Mouse (Mus musculus) lung, postnatal 0 days (tissue): ENCODE data around the gene Osbpl6.

ENCODE experiments used
- CTCF ChIP-seq: IDR thresholded peaks from 2 replicates; pipeline ENCODE4 v1.5.1; 2016; ENCODE audit warnings: antibody characterized with exemption, mild to moderate bottlenecking
- EP300 ChIP-seq: IDR thresholded peaks from 2 replicates; pipeline ENCODE4 v1.6.1; 2016; ENCODE audit warnings: antibody characterized with exemption, mild to moderate bottlenecking, control low read depth

DNA sequence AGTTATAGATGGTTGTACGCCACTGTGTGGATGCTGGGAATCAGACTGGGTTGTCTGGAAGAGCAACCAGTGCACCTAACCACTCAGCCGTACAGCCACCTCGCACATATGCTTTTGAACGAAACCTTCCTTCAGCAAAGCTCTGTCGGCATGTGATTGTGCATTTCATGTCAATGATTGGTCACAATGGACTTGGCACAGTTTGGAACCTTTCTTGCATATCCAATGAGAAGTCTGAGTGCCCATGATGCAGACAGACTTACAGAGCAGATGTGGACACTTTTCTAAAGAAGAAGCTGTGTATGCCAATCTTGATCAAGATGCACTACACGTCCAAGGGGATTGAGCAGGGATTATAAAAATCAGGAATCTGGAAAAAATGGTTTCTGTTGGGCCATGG, 85.1 kb downstream of the Osbpl6 start:
- no peak for TF ChIP-seq CTCF
- no peak for TF ChIP-seq EP300
